Comparison of ENCODE assay signal across 25 mouse cellular contexts in genomic region chr5:74166642-74167041, GRCm38 (mm10).
"Had no signal": no experiment of that assay in that cellular context is flagged by ENCODE, and none has a peak within 500 bp of the region (broad histone marks: within the 10 kb centered on the region; RNA-seq: fewer than 3 reads in every experiment).

No protein-coding gene starts in this region.

- H3K9me3 ChIP-seq: limb, embryonic 10.5 days; limb, embryonic 13.5 days; liver, embryonic 12.5 days; liver, embryonic 15.5 days; megakaryocyte, embryonic 14.5 days; midbrain, embryonic 10.5 days; midbrain, embryonic 13.5 days; neural tube, embryonic 13.5 days; stomach, embryonic 15.5 days had no signal

- DNase-seq: kidney, adult 11 months; kidney, postnatal 25 days; layer of hippocampus, postnatal 36 days; liver; lung, adult 2 months; lung, postnatal 14 days; lung, postnatal 4 days; retina, postnatal 1 day; right cerebral cortex, postnatal 4 days; thymus, adult 18-20 months; thymus, postnatal 36 days had no signal

- H3K4me2 ChIP-seq: limb, embryonic 13.5 days; liver, embryonic 12.5 days; liver, embryonic 15.5 days; midbrain, embryonic 13.5 days; neural tube, embryonic 13.5 days; stomach, embryonic 15.5 days had no signal

- H3K27me3 ChIP-seq: limb, embryonic 13.5 days; liver, embryonic 15.5 days; neural tube, embryonic 13.5 days; stomach, embryonic 15.5 days had no signal

- H3K36me3 ChIP-seq: limb, embryonic 10.5 days; limb, embryonic 13.5 days; liver, embryonic 12.5 days; liver, embryonic 15.5 days; midbrain, embryonic 10.5 days; midbrain, embryonic 13.5 days; neural tube, embryonic 13.5 days; stomach, embryonic 15.5 days had no signal

- H3K27ac ChIP-seq: kidney, postnatal 0 days; layer of hippocampus, adult 2 months; left cerebral cortex, adult 2 months; limb, embryonic 10.5 days; limb, embryonic 13.5 days; liver, embryonic 12.5 days; liver, embryonic 15.5 days; midbrain, embryonic 10.5 days; midbrain, embryonic 13.5 days; neural tube, embryonic 13.5 days; stomach, embryonic 15.5 days had no signal

- ATAC-seq: liver, embryonic 12.5 days; midbrain, embryonic 13.5 days; midbrain, embryonic 16.5 days had no signal

- H3K9ac ChIP-seq: limb, embryonic 13.5 days; liver, embryonic 12.5 days; liver, embryonic 15.5 days; midbrain, embryonic 13.5 days; neural tube, embryonic 13.5 days; stomach, embryonic 15.5 days had no signal

- H3K4me3 ChIP-seq: layer of hippocampus, adult 2 months; left cerebral cortex, adult 2 months; limb, embryonic 10.5 days; limb, embryonic 13.5 days; liver, embryonic 12.5 days; liver, embryonic 15.5 days; megakaryocyte, embryonic 14.5 days; midbrain, embryonic 10.5 days; midbrain, embryonic 13.5 days; myocyte; neural tube, embryonic 13.5 days; stomach, embryonic 15.5 days had no signal
